Mouse (Mus musculus) ES-Bruce4 (cell line): ENCODE measurements around the gene Zdhhc14. TPM values are rescaled to one million over a fixed set of nuclear protein-coding genes. Genes with fewer than 3 reads are reported as not detected.

ENCODE experiments used
- H3K27ac ChIP-seq: 2 replicates; pipeline ENCODE4 v1.5.1; 2012; ENCODE audit warnings: low read length, inconsistent platforms; ENCODE audit not compliant: insufficient read depth
- H3K27me3 ChIP-seq: 2 replicates; pipeline ENCODE4 v1.6.1; 2012; ENCODE audit warnings: mild to moderate bottlenecking, low read length, inconsistent platforms; ENCODE audit not compliant: control insufficient read depth, poor library complexity, insufficient read depth, severe bottlenecking
- H3K36me3 ChIP-seq: 2 replicates; pipeline ENCODE4 v1.6.1; 2012; ENCODE audit warnings: inconsistent platforms, mild to moderate bottlenecking, low read length, moderate library complexity; ENCODE audit not compliant: control insufficient read depth, poor library complexity, insufficient read depth, severe bottlenecking
- H3K4me1 ChIP-seq: one replicate; pipeline ENCODE4 v1.8.1; 2011; ENCODE audit warnings: low read length; ENCODE audit not compliant: control insufficient read depth, insufficient read depth
- H3K4me3 ChIP-seq: 2 replicates; pipeline ENCODE4 v1.5.1; 2011; ENCODE audit warnings: low read depth, mild to moderate bottlenecking, low read length
- H3K9ac ChIP-seq: 2 replicates; pipeline ENCODE4 v1.6.1; 2012; ENCODE audit warnings: low read depth, mild to moderate bottlenecking, inconsistent platforms; ENCODE audit not compliant: poor library complexity, severe bottlenecking
- H3K9me3 ChIP-seq: replicated peaks from 2 replicates; pipeline ENCODE4 v1.6.1; 2012; ENCODE audit warnings: mild to moderate bottlenecking, low read length, inconsistent platforms; ENCODE audit not compliant: control insufficient read depth, poor library complexity, insufficient read depth, severe bottlenecking
- CTCF ChIP-seq: IDR thresholded peaks from one replicate; pipeline ENCODE4 v1.8.1; 2011; ENCODE audit warnings: low read depth, low read length
- EP300 ChIP-seq: IDR thresholded peaks from 2 replicates; pipeline ENCODE4 v1.6.1; 2011; ENCODE audit warnings: low read depth, low read length; ENCODE audit not compliant: insufficient read depth
- POLR2A ChIP-seq: IDR thresholded peaks from one replicate; pipeline ENCODE4 v1.8.1; 2011; ENCODE audit warnings: low read length; ENCODE audit not compliant: insufficient read depth
- polyA plus RNA-seq: library from polyadenylated mRNA; stranded (reverse); fragments of >200 nt; gene quantifications from 2 replicates; pipeline ENCODE4 v1.2.4, GENCODE M21; 2011; ENCODE audit warnings: low read depth; ENCODE audit not compliant: missing spikeins, insufficient read depth, insufficient read length

Gene Zdhhc14
- polyA plus RNA-seq, 1 experiment = 1.0 TPM

- H3K4me3 ChIP-seq = no peak overlapping the region
- TF ChIP-seq EP300 (no peak), POLR2A (no peak), CTCF (no peak)
- H3K9me3 ChIP-seq = no peaks in the 10 kb centered on the region
- H3K4me1 ChIP-seq = no peaks in the 10 kb centered on the region
- H3K27ac ChIP-seq = no peak overlapping the region
- no peaks in the 10 kb centered on the region for H3K27me3 ChIP-seq
- H3K9ac ChIP-seq = no peak overlapping the region
- no peaks in the 10 kb centered on the region for H3K36me3 ChIP-seq
Observed at GRCm38 (mm10) chr17:5802656-5802955, 310.2 kb downstream of the Zdhhc14 start.

Other genes with a start within 250 kb of the Zdhhc14 start
- gene Ldhal6b, start 73.8 kb upstream of the Zdhhc14 start, polyA plus RNA-seq = 1.1 and 1.3 TPM in 2 replicates
- 51.5 and 60.8 TPM in 2 replicates for gene Tmem242, start 52.3 kb upstream of the Zdhhc14 start, polyA plus RNA-seq